Mouse (Mus musculus) small intestine, adult 10 weeks (tissue): ENCODE data around the gene Dll1. TPM values are rescaled to one million over a fixed set of nuclear protein-coding genes. Genes with fewer than 3 reads are reported as not detected.

Experiments used
- polyA plus RNA-seq: library from polyadenylated mRNA; stranded (reverse); fragments of 350-450 nt; fragmentation: Illumina TruSeq; extraction: RNeasy Lipid Tissue Mini Kit (QIAGEN cat#74804); gene quantifications from one replicate; pipeline ENCODE4 v1.2.3, GENCODE M21; 2014; ENCODE audit warnings: low replicate concordance

Dll1 gene
- polyA plus RNA-seq = 29.4 TPM

GRCm38 (mm10) chr17:15376494-15377181 lies at the start of gene Dll1:
Gene Dll1, minus strand, starts transcription at chr17:15376872.

GRCm38 (mm10) chr17:15395997-15396675 lies 19.5 kb upstream of the Dll1 start, which contains the start of gene Fam120b:
Gene Fam120b, plus strand, starts transcription at chr17:15396202.

Other genes with a start within 250 kb of the Dll1 start
- 36.7 TPM for gene Fam120b, start 19.3 kb upstream of the Dll1 start, polyA plus RNA-seq
- gene Psmb1, start 122.9 kb upstream of the Dll1 start, polyA plus RNA-seq = 118 TPM
- gene Tbp, start 123.0 kb upstream of the Dll1 start, polyA plus RNA-seq = 91.1 TPM
- gene Pdcd2, start 150.4 kb upstream of the Dll1 start, polyA plus RNA-seq = 49.0 TPM
- gene Prdm9, start 187.5 kb upstream of the Dll1 start, polyA plus RNA-seq = 28.5 TPM